Mouse (Mus musculus) stomach, postnatal 0 days (tissue): Measurements from ENCODE around the gene Polr3a. TPM values are rescaled to one million over a fixed set of nuclear protein-coding genes. Genes with fewer than 3 reads are reported as not detected.
"Not testable (repeated sequence)": the region's sequence is repeated elsewhere in the genome, so short reads cannot be mapped to it uniquely, and the experiment has no call there.

Experiments
- ATAC-seq: fragments of 200-750 bp; cut with Nextera tagmentation; 2 replicates; pipeline ENCODE4 v1.8.0; 2017; ENCODE audit not compliant: low FRiP score, low TSS enrichment
- DNase-seq: peaks from one replicate; pipeline ENCODE4 v3.0.0-alpha.2; 2016; ENCODE audit warnings: low spot score
- H3K27ac ChIP-seq: fragments of 300-500 bp; sonication (generic); replicated peaks from 2 replicates; pipeline ENCODE4 v1.5.1; 2014; ENCODE audit warnings: mild to moderate bottlenecking, control low read depth
- H3K27me3 ChIP-seq: fragments of 300-500 bp; sonication (generic); 2 replicates; pipeline ENCODE4 v1.6.1; 2014; ENCODE audit warnings: low read length; ENCODE audit not compliant: control insufficient read depth, insufficient read depth
- H3K36me3 ChIP-seq: fragments of 300-500 bp; sonication (generic); 2 replicates; pipeline ENCODE4 v1.6.1; 2014; ENCODE audit warnings: low read length, mixed read lengths; ENCODE audit not compliant: control insufficient read depth, insufficient read depth
- H3K4me1 ChIP-seq: fragments of 300-500 bp; sonication (generic); replicated peaks from 2 replicates; pipeline ENCODE4 v1.6.1; 2014; ENCODE audit warnings: antibody characterized with exemption; ENCODE audit not compliant: control insufficient read depth, insufficient read depth
- H3K4me2 ChIP-seq: fragments of 300-500 bp; sonication (generic); replicated peaks from 2 replicates; pipeline ENCODE4 v1.6.1; 2014; ENCODE audit warnings: low read depth, mild to moderate bottlenecking, control low read depth, moderate library complexity
- H3K4me3 ChIP-seq: fragments of 300-500 bp; sonication (generic); 2 replicates; pipeline ENCODE4 v1.5.1; 2014; ENCODE audit warnings: low read depth, low read length, control low read depth
- H3K9ac ChIP-seq: fragments of 300-500 bp; sonication (generic); 2 replicates; pipeline ENCODE4 v1.6.1; 2014; ENCODE audit warnings: mild to moderate bottlenecking, low read length, control low read depth, mixed read lengths
- H3K9me3 ChIP-seq: fragments of 300-500 bp; sonication (generic); 2 replicates; pipeline ENCODE4 v1.6.1; 2016; ENCODE audit warnings: low read length; ENCODE audit not compliant: control insufficient read depth
- CTCF ChIP-seq: IDR thresholded peaks from 2 replicates; pipeline ENCODE4 v1.5.1; 2016; ENCODE audit warnings: antibody characterized with exemption, low read depth, mild to moderate bottlenecking, moderate library complexity
- EP300 ChIP-seq: optimal IDR thresholded peaks from 2 replicates; pipeline ENCODE3; 2016; ENCODE audit warnings: antibody characterized with exemption
- WGBS: fragments of 180-500 bp; shearing (Covaris S2); extraction: QIAGEN DNeasy Blood & Tissue Kit; methylation state at CpG from one replicate; pipeline ENCODE4 v1.1.7; 2014; 5-methylcytosine and 5-hydroxymethylcytosine counted together
- polyA plus RNA-seq: library from polyadenylated mRNA; unstranded; fragments of >200 nt; fragmentation: Nextera tagmentation; extraction: Ambion mirVana; gene quantifications from 2 replicates; pipeline ENCODE4 v1.2.1, GENCODE M21; 2015

Gene Polr3a
- polyA plus RNA-seq, 1 experiment from 2014 or later = 7.0 TPM

DNA sequence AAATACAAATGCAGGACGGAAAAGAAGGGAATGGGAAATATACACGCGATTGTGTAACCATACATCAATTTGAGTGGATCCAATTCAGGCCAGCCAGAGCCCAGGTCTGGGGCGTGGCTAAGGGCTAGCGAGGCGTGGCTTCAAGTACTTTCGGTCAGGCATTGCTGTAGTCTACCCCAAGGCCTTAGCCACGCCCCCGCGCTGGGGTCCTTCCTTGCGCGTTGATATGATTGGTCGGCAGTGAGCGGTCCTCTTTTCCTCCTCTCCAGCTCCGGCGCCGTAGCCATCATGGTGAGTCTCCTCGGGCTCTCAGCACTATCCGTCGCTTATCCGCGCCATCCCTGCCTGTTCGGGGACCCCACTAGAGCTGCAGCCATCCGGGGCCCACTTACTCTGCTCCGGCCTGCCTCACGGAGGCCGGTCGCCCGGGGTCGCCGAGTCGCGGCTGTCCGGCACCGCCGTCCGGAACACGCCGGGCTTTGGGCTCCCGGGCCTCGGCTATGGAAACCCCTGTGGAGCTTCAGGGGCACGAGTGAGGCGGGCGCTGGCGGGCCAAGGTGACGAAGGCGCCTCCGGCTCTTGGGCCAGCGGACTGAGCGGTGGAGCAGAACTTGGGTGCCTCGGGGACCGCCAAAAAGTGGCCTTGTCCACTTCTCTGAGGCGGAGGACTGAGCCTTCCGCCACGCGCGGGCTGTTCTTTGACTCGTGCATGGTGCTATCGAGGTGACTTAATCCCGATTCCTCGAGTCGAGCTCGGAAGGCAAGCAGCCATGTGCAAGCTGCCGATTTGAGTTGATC, 3.8 kb upstream of the Polr3a start:
- peak; percentile 96 for DNase-seq
- peak; percentile 94 for ATAC-seq
- Histone ChIP-seq H3K4me1 (no peaks in the 10 kb centered on the region; the same call in 1 of the 2 replicates), H3K9me3 (no peaks in the 10 kb centered on the region), H3K4me2 (peak overlapping the region; percentile 62), H3K4me3 (peak overlapping the region; percentile 86), H3K9ac (peak overlapping the region; percentile 92), H3K36me3 (peaks cover 19% of the 10 kb centered on the region), H3K27ac (peak overlapping the region; percentile 93), H3K27me3 (no peaks in the 10 kb centered on the region)
- WGBS = under 1% methylated on average over 64 of the region's 64 CpGs
- no peak for TF ChIP-seq CTCF
- TF ChIP-seq EP300 = peak; percentile 68

DNA sequence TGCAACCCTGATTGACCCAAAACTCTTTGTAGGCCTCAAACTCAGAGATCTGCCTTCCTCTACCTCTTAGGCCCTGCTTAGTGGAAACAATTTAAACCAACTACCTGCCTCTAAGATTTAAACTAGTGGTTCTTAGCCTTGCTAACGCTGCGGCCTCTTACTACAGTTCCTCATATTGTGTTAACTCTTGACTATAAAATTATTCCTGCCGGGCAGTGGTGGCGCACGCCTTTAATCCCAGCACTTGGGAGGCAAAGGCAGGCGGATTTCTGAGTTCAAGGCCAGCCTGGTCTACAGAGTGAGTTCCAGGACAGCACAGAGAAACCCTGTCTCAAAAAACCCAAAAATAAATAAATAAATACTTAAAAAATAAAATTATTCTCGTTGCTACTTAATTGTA, 2.9 kb upstream of the Polr3a start:
- not testable (repeated sequence) for H3K4me3 ChIP-seq, H3K27me3 ChIP-seq, H3K4me2 ChIP-seq, H3K27ac ChIP-seq, H3K4me1 ChIP-seq, H3K9ac ChIP-seq, DNase-seq, H3K9me3 ChIP-seq, ATAC-seq
- peaks cover 15% of the 10 kb centered on the region for H3K36me3 ChIP-seq
- WGBS = 86% methylated on average over 7 of the region's 7 CpGs

- no peaks in the 10 kb centered on the region for H3K9me3 ChIP-seq
- peaks cover 6% of the 10 kb centered on the region for H3K36me3 ChIP-seq
- no peaks in the 10 kb centered on the region; the same call in 1 of the 2 replicates for H3K4me1 ChIP-seq
- ATAC-seq (peak; percentile 10), DNase-seq (peak; percentile 21)
- peak overlapping the region; percentile 76 for H3K27ac ChIP-seq
- H3K9ac ChIP-seq = peak overlapping the region; percentile 92
- WGBS = 5% methylated on average over 13 of the region's 13 CpGs
- no peaks in the 10 kb centered on the region for H3K27me3 ChIP-seq
- H3K4me3 ChIP-seq = peak overlapping the region; percentile 80
- TF ChIP-seq EP300 (no peak), CTCF (no peak)
- peak overlapping the region; percentile 65 for H3K4me2 ChIP-seq
These were observed 554 bp downstream of the Polr3a start for GRCm38 (mm10) chr14:24486241-24486767.

DNA sequence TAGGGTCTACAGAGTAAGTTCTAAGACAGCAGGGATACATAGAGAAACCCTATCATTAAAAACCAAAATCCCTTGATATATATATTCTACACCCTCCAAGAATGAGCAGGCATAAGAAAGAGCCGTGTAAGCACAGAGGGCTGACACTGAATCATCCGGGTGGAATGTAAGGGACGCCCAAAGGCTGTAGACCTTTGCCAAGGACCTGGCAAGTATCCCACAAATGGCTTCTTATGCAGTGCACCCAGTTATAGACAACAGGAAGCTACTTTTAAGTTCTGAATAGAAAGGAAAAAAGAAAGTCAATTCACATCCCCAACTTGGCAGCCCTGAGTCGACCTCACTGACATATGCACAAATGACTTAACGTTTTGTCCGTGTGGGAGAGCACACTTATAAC, 18.1 kb downstream of the Polr3a start:
- Histone ChIP-seq H3K4me1 (no peaks in the 10 kb centered on the region), H3K36me3 (peaks cover 57% of the 10 kb centered on the region), H3K9ac (no peak overlapping the region), H3K9me3 (no peaks in the 10 kb centered on the region), H3K4me2 (no peak overlapping the region), H3K4me3 (no peak overlapping the region), H3K27ac (no peak overlapping the region), H3K27me3 (no peaks in the 10 kb centered on the region)
- ATAC-seq = no peak
- TF ChIP-seq CTCF = no peak
- TF ChIP-seq EP300 = no peak
- no peak for DNase-seq
- 75% methylated on average over 6 of the region's 6 CpGs for WGBS

GRCm38 (mm10) chr14:24458191-24458590, 28.7 kb downstream of the Polr3a start:
- ATAC-seq = no peak
- WGBS = 84% methylated on average over 3 of the region's 3 CpGs
- peaks cover 37% of the 10 kb centered on the region for H3K36me3 ChIP-seq

GRCm38 (mm10) chr14:24443529-24443928, 43.3 kb downstream of the Polr3a start:
- not testable (repeated sequence) for H3K27ac ChIP-seq, H3K36me3 ChIP-seq, H3K4me1 ChIP-seq, H3K27me3 ChIP-seq, DNase-seq, H3K4me2 ChIP-seq, H3K9me3 ChIP-seq, ATAC-seq, H3K4me3 ChIP-seq, H3K9ac ChIP-seq
- WGBS = 85% methylated on average over 4 of the region's 4 CpGs

More at GRCm38 (mm10) chr14:24458191-24458590, 28.7 kb downstream of the Polr3a start:
- no peak overlapping the region for H3K27ac ChIP-seq
- DNase-seq = no peak
- no peak for TF ChIP-seq CTCF
- no peak for TF ChIP-seq EP300
- H3K9ac ChIP-seq = no peak overlapping the region
- no peak overlapping the region for H3K4me3 ChIP-seq
- no peaks in the 10 kb centered on the region for H3K27me3 ChIP-seq
- H3K4me2 ChIP-seq = no peak overlapping the region
- no peaks in the 10 kb centered on the region for H3K4me1 ChIP-seq
- H3K9me3 ChIP-seq = no peaks in the 10 kb centered on the region

Other genes starting within 250 kb of the Polr3a start
- gene Dlg5, start 241.1 kb downstream of the Polr3a start, polyA plus RNA-seq = 3.8 and 5.0 TPM in 2 replicates
- gene E330034G19Rik, start 193.8 kb downstream of the Polr3a start, polyA plus RNA-seq = not detected in 2 replicates
- 1,066 and 1,112 TPM in 2 replicates for gene Rps24, start 67 bp upstream of the Polr3a start, polyA plus RNA-seq